ENCODE assay signal across 19 mouse cellular contexts in genomic region chr16:92179306-92179705, GRCm38 (mm10).
"Had no signal": no experiment of that assay in that cellular context is flagged by ENCODE, and none has a peak within 500 bp of the region (broad histone marks: within the 10 kb centered on the region; RNA-seq: fewer than 3 reads in every experiment).

No protein-coding gene starts in this region.

- H3K4me3 ChIP-seq: lung, embryonic 15.5 days; megakaryocyte, embryonic 14.5 days; midbrain, embryonic 13.5 days; midbrain, embryonic 15.5 days; neural tube, embryonic 13.5 days; neural tube, embryonic 15.5 days; stomach, embryonic 15.5 days had no signal

- H3K4me2 ChIP-seq: lung, embryonic 15.5 days; midbrain, embryonic 11.5 days; midbrain, embryonic 13.5 days; midbrain, embryonic 15.5 days; neural tube, embryonic 13.5 days; neural tube, embryonic 15.5 days; stomach, embryonic 15.5 days had no signal

- DNase-seq: liver, postnatal 0 days; lung, adult 2 months; lung, postnatal 14 days; lung, postnatal 36 days; retina, postnatal 1 day; right cerebral cortex, adult 18-20 months; thymus, adult 2 months; thymus, postnatal 25 days had no signal

- H3K9me3 ChIP-seq: lung, embryonic 15.5 days; midbrain, embryonic 13.5 days; midbrain, embryonic 15.5 days; neural tube, embryonic 13.5 days; neural tube, embryonic 15.5 days; stomach, embryonic 15.5 days had no signal

- ATAC-seq: liver, postnatal 0 days; lung, postnatal 0 days; midbrain, embryonic 13.5 days; midbrain, embryonic 15.5 days had no signal

- H3K27ac ChIP-seq: lung, embryonic 15.5 days; macrophage; midbrain, embryonic 13.5 days; midbrain, embryonic 15.5 days; neural tube, embryonic 13.5 days; neural tube, embryonic 15.5 days; stomach, embryonic 15.5 days; stomach, postnatal 0 days had no signal

- H3K36me3 ChIP-seq: lung, embryonic 15.5 days; midbrain, embryonic 13.5 days; midbrain, embryonic 15.5 days; neural tube, embryonic 13.5 days; neural tube, embryonic 15.5 days; stomach, embryonic 15.5 days had no signal

- H3K4me1 ChIP-seq: lung, embryonic 15.5 days; megakaryocyte, embryonic 14.5 days; midbrain, embryonic 13.5 days; midbrain, embryonic 15.5 days; neural tube, embryonic 13.5 days; neural tube, embryonic 15.5 days; stomach, embryonic 15.5 days had no signal

- H3K9ac ChIP-seq: liver, postnatal 0 days; lung, embryonic 15.5 days; midbrain, embryonic 13.5 days; midbrain, embryonic 15.5 days; neural tube, embryonic 13.5 days; neural tube, embryonic 15.5 days; stomach, embryonic 15.5 days had no signal

- H3K27me3 ChIP-seq: lung, embryonic 15.5 days; midbrain, embryonic 13.5 days; midbrain, embryonic 15.5 days; neural tube, embryonic 13.5 days; neural tube, embryonic 15.5 days; stomach, embryonic 15.5 days had no signal
